ENCODE assay signal across 11 mouse cellular contexts in the genomic region with DNA sequence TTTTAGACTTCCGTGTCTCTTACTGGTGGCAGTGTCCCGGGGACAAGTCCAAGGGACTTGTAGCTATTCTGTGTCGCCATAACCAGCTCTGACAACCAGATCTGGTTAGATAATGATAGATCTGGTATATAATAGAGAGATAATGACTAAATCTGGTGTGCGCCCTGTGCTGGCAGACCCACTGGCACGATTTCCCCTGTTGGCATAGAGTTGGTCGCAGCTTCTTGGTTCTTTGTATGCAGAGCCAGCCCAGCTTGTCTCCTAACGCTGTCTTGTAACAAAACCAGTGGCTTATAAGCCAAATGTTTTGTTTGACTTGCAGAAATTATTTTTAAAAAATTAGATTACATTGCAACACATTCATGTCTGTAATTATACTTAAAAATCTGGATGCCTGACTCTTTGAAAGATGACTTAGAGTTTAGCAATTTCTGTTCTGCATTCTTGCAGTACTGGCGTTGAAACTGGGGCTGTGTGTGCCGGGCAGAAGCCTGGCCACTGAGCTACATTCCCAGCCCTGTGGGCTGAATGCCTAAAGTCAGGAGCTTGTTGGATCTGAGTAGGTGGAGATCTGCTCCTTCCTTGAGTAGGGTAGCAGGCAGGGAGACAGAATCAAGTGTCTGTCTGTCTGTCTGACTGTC. TPM values are rescaled to one million over a fixed set of nuclear protein-coding genes. Genes with fewer than 3 reads are reported as not detected.
DNase-seq lines count a peak whose midpoint lies in the region; ATAC-seq and TF ChIP-seq lines count a peak whose summit lies in the region.
"Had no signal": no experiment of that assay in that cellular context is flagged by ENCODE, and none has a peak within 500 bp of the region (broad histone marks: within the 10 kb centered on the region; RNA-seq: fewer than 3 reads in every experiment).

No protein-coding gene starts in this region.

- no peak for TF ChIP-seq EP300 in CH12.LX (IDR thresholded peaks at IDR 0.05; ENCODE audit: low read length)

- TF ChIP-seq CTCF in CH12.LX (conservative IDR thresholded peaks at IDR 0.05 in 1 of 2, IDR thresholded peaks at IDR 0.05 in 1 of 2; ENCODE audit: low read depth in 2 of 2, low read length in 2 of 2), result no peak

- no peak overlapping the region for H3K27ac ChIP-seq in heart, embryonic 11.5 days (ENCODE audit: low read depth, low read length)
- H3K27ac ChIP-seq in CH12.LX (ENCODE audit: insufficient read depth, low read depth), result peak overlapping the region; percentile 35
- H3K27ac ChIP-seq in limb, embryonic 10.5 days, result no peak overlapping the region
- H3K27ac ChIP-seq: stomach, embryonic 15.5 days had no signal

- 86% methylated on average over 9 of the region's 9 CpGs for WGBS in heart, embryonic 11.5 days (ENCODE audit: insufficient replicate concordance)
- 94% methylated on average over 9 of the region's 9 CpGs for WGBS in limb, embryonic 10.5 days

- H3K27me3 ChIP-seq in heart, embryonic 11.5 days (ENCODE audit: control insufficient read depth, insufficient read depth, low read length), result no peaks in the 10 kb centered on the region
- no peaks in the 10 kb centered on the region for H3K27me3 ChIP-seq in CH12.LX (replicated peaks)
- H3K27me3 ChIP-seq in limb, embryonic 10.5 days (ENCODE audit: low read depth, poor library complexity, severe bottlenecking), result no peaks in the 10 kb centered on the region
- H3K27me3 ChIP-seq: stomach, embryonic 15.5 days had no signal

- TF ChIP-seq POLR2A in CH12.LX (IDR thresholded peaks at IDR 0.05; ENCODE audit: low read depth, low read length), result no peak

- no peak overlapping the region for H3K4me3 ChIP-seq in heart, embryonic 11.5 days (ENCODE audit: low read depth, low read length)
- H3K4me3 ChIP-seq in CH12.LX (replicated peaks in 1 of 3; ENCODE audit: low read depth in 2 of 3, low read length in 2 of 3, poor library complexity in 1 of 3), result no peak overlapping the region
- H3K4me3 ChIP-seq in limb, embryonic 10.5 days, result no peak overlapping the region
- H3K4me3 ChIP-seq: stomach, embryonic 15.5 days had no signal

- dilution Hi-C loops in CH12.LX (cut with MboI; ENCODE audit: extremely low pct_ligation_motif_present, extremely low pct_unique_long_range_greater_than_20kb, low sequenced_read_pairs), result no loop called here

- no peak overlapping the region for H3K9ac ChIP-seq in heart, embryonic 11.5 days (ENCODE audit: low read depth, low read length)
- no peak overlapping the region for H3K9ac ChIP-seq in CH12.LX (ENCODE audit: insufficient read depth, low read depth)
- H3K9ac ChIP-seq: stomach, embryonic 15.5 days had no signal

- TF ChIP-seq RAD21 in CH12.LX (IDR thresholded peaks at IDR 0.05; ENCODE audit: low read depth, low read length), result no peak

- ATAC-seq in heart, embryonic 11.5 days (replicated peaks; ENCODE audit: insufficient number of reproducible peaks, low FRiP score, low TSS enrichment), result no peak

- no peaks in the 10 kb centered on the region for H3K36me3 ChIP-seq in heart, embryonic 11.5 days (ENCODE audit: control insufficient read depth, insufficient read depth, low read length)
- H3K36me3 ChIP-seq in CH12.LX (replicated peaks in 1 of 2; ENCODE audit: control insufficient read depth in 1 of 2, insufficient read depth in 1 of 2, low read length in 1 of 2), result peaks cover 18 to 74% of the 10 kb centered on the region in 2 experiments
- peaks cover 23% of the 10 kb centered on the region for H3K36me3 ChIP-seq in limb, embryonic 10.5 days
- H3K36me3 ChIP-seq: stomach, embryonic 15.5 days had no signal

- in situ Hi-C loops in CH12.LX (cut with MboI; ENCODE audit: low pct_ligation_motif_present, low pct_unique_long_range_greater_than_20kb, low sequenced_read_pairs), result loop anchor here (10.0 kb wide), 1 partner anchor 70 kb away; no protein-coding TSS in a partner anchor

- H3K4me1 ChIP-seq in heart, embryonic 11.5 days (ENCODE audit: control insufficient read depth, insufficient read depth, low read length), result no peaks in the 10 kb centered on the region; the same call in 1 of the 2 replicates
- peaks cover 2 to 32% of the 10 kb centered on the region in 2 experiments; a peak in 2 of 4 replicates for H3K4me1 ChIP-seq in CH12.LX (ENCODE audit: control insufficient read depth in 1 of 2, insufficient read depth in 2 of 2)
- H3K4me1 ChIP-seq in limb, embryonic 10.5 days, result no peaks in the 10 kb centered on the region
- H3K4me1 ChIP-seq: stomach, embryonic 15.5 days had no signal

- H3K9me3 ChIP-seq in heart, embryonic 11.5 days (replicated peaks; ENCODE audit: control insufficient read depth, low read length), result no peaks in the 10 kb centered on the region
- H3K9me3 ChIP-seq in CH12.LX (replicated peaks; ENCODE audit: low read length), result no peaks in the 10 kb centered on the region
- no peaks in the 10 kb centered on the region for H3K9me3 ChIP-seq in limb, embryonic 10.5 days (replicated peaks)
- H3K9me3 ChIP-seq: stomach, embryonic 15.5 days had no signal

- peaks cover 95% of the 10 kb centered on the region for H3K79me2 ChIP-seq in CH12.LX (replicated peaks; ENCODE audit: control insufficient read depth, extremely low read depth, insufficient read depth, poor library complexity, severe bottlenecking)

- DNase-seq in heart, adult 18-20 months, result peak; percentile 23 to 52
- no peak for DNase-seq in CH12.LX (ENCODE audit: extremely low read depth)
- DNase-seq in cerebellum, adult 9-11 months, result peak; percentile 73
- DNase-seq in layer of hippocampus, adult 11-12 months (ENCODE audit: low spot score), result peak; percentile 70
- DNase-seq in kidney, postnatal 36 days, result no peak
- DNase-seq in thymus, postnatal 4 days, result no peak
- DNase-seq in limb, embryonic 10.5 days (ENCODE audit: low spot score), result no peak

- no peak overlapping the region for H3K4me2 ChIP-seq in heart, embryonic 11.5 days
- peak overlapping the region; percentile 27; the same call in 1 of the 2 replicates for H3K4me2 ChIP-seq in CH12.LX (ENCODE audit: insufficient read depth, low read depth, poor library complexity, severe bottlenecking)
- H3K4me2 ChIP-seq: stomach, embryonic 15.5 days had no signal

TF ChIP-seq in CH12.LX, 34 proteins besides CTCF, POLR2A, EP300 and RAD21:
- TF ChIP-seq UBTF (IDR thresholded peaks at IDR 0.05; ENCODE audit: low read depth, low read length), result no peak
- TF ChIP-seq BHLHE40 (IDR thresholded peaks at IDR 0.05; ENCODE audit: low read depth, low read length), result no peak
- TF ChIP-seq MEF2A (IDR thresholded peaks at IDR 0.05; ENCODE audit: borderline replicate concordance, low read depth, low read length), result no peak
- TF ChIP-seq CHD1 (IDR thresholded peaks at IDR 0.05; ENCODE audit: low read depth, low read length), result no peak
- no peak for TF ChIP-seq NRF1 (IDR thresholded peaks at IDR 0.05; ENCODE audit: low read depth, low read length)
- no peak for TF ChIP-seq KAT2A (IDR thresholded peaks at IDR 0.05; ENCODE audit: insufficient replicate concordance, low read length)
- no peak for TF ChIP-seq ELF1 (IDR thresholded peaks at IDR 0.05; ENCODE audit: low read depth, low read length)
- TF ChIP-seq TBP (conservative IDR thresholded peaks at IDR 0.05; ENCODE audit: low read depth, low read length), result no peak
- TF ChIP-seq TCF12 (IDR thresholded peaks at IDR 0.05; ENCODE audit: low read depth, low read length), result no peak
- no peak for TF ChIP-seq ZKSCAN1 (IDR thresholded peaks at IDR 0.05; ENCODE audit: borderline replicate concordance, low read depth, low read length)
- no peak for TF ChIP-seq HCFC1 (IDR thresholded peaks at IDR 0.05; ENCODE audit: low read depth, low read length)
- TF ChIP-seq RCOR1 (conservative IDR thresholded peaks at IDR 0.05; ENCODE audit: low read depth, low read length), result no peak

RNA-seq across cellular contexts. Expression of a gene that starts 9.3 kb away (rescaled TPM):
- total RNA-seq in heart, adult 18-20 months (2021), result 10 to 100 TPM; 25.6 to 27.9 TPM
- polyA plus RNA-seq in heart, embryonic 11.5 days (2014; fragmentation: Nextera tagmentation; extraction: Ambion mirVana), result 44.5 and 48.6 TPM in 2 replicates
- total RNA-seq in CH12.LX (2012; rRNA removed), result 110 and 144 TPM in 2 replicates
- 112 and 126 TPM in 2 replicates for total RNA-seq in CH12.LX (2014; rRNA removed)
- 133 and 140 TPM in 2 replicates for polyA plus RNA-seq in CH12.LX (2012; ENCODE audit: insufficient read length, low read depth)
- 100 and 121 TPM in 2 replicates for polyA plus RNA-seq in limb, embryonic 10.5 days (2016; fragmentation: Nextera tagmentation; extraction: Ambion mirVana)

RNA-seq across cellular contexts. Expression of a gene that starts 17.9 kb away (rescaled TPM):
- total RNA-seq in heart, adult 18-20 months (2021), result not detected
- polyA plus RNA-seq in heart, embryonic 11.5 days (2014; fragmentation: Nextera tagmentation; extraction: Ambion mirVana), result not detected in 2 replicates
- total RNA-seq in CH12.LX (2012; rRNA removed), result 0.25 and 0.42 TPM in 2 replicates
- 0.11 TPM in 1 of 2 replicates, not detected in the other for total RNA-seq in CH12.LX (2014; rRNA removed)
- polyA plus RNA-seq in CH12.LX (2012; ENCODE audit: insufficient read length, low read depth), result 0.15 and 0.29 TPM in 2 replicates
- not detected in 2 replicates for polyA plus RNA-seq in limb, embryonic 10.5 days (2016; fragmentation: Nextera tagmentation; extraction: Ambion mirVana)
- total RNA-seq: gastrocnemius, adult 8-10 months had no signal
- polyA plus RNA-seq: large intestine, adult 2 months; stomach, embryonic 15.5 days had no signal

Comparison
In these comparisons a context has a peak if more than half of its experiments do, and no peak if none do; other contexts are left out.
1. DNase-seq: peak in heart, adult 18-20 months (2 of 2), cerebellum, adult 9-11 months (single experiment) and layer of hippocampus, adult 11-12 months (single experiment); none in CH12.LX (single experiment), kidney, postnatal 36 days (0 of 2), thymus, postnatal 4 days (single experiment) and limb, embryonic 10.5 days (single experiment).